Mouse (Mus musculus) heart, embryonic 15.5 days (tissue): ENCODE results near the gene Syngr3. TPM values are rescaled to one million over a fixed set of nuclear protein-coding genes. Genes with fewer than 3 reads are reported as not detected.
A peak's percentile ranks its signal among the peaks of the same experiment; 100 is the strongest.

ENCODE experiments used
- ATAC-seq: fragments of 200-750 bp; cut with Nextera tagmentation; replicated peaks from 2 replicates; pipeline ENCODE4 v1.8.0; 2017; ENCODE audit warnings: low read depth, moderate TSS enrichment; ENCODE audit not compliant: insufficient number of reproducible peaks, insufficient read depth, low FRiP score
- H3K27ac ChIP-seq: fragments of 300-500 bp; sonication (generic); 2 replicates; pipeline ENCODE4 v1.5.1; 2015; ENCODE audit warnings: mild to moderate bottlenecking, inconsistent platforms
- H3K27me3 ChIP-seq: fragments of 300-500 bp; sonication (generic); 2 replicates; pipeline ENCODE4 v1.6.1; 2015; ENCODE audit warnings: inconsistent platforms
- H3K36me3 ChIP-seq: fragments of 300-500 bp; sonication (generic); 2 replicates; pipeline ENCODE4 v1.6.1; 2015; ENCODE audit warnings: mild to moderate bottlenecking, inconsistent platforms
- H3K4me1 ChIP-seq: fragments of 300-500 bp; sonication (generic); replicated peaks from 2 replicates; pipeline ENCODE4 v1.6.1; 2015; ENCODE audit warnings: inconsistent platforms
- H3K4me2 ChIP-seq: fragments of 300-500 bp; sonication (generic); 2 replicates; pipeline ENCODE4 v1.6.1; 2015; ENCODE audit warnings: inconsistent platforms, mild to moderate bottlenecking, moderate library complexity
- H3K4me3 ChIP-seq: fragments of 300-500 bp; sonication (generic); 2 replicates; pipeline ENCODE4 v1.5.1; 2015; ENCODE audit warnings: mild to moderate bottlenecking, inconsistent platforms
- H3K9ac ChIP-seq: fragments of 300-500 bp; sonication (generic); 2 replicates; pipeline ENCODE4 v1.6.1; 2015; ENCODE audit warnings: mild to moderate bottlenecking, inconsistent platforms
- H3K9me3 ChIP-seq: fragments of 300-500 bp; sonication (generic); replicated peaks from 2 replicates; pipeline ENCODE4 v1.6.1; 2016; ENCODE audit warnings: inconsistent platforms
- WGBS: fragments of 180-500 bp; shearing (Covaris S2); methylation state at CpG from one replicate; pipeline ENCODE4 v1.1.7; 2015; ENCODE audit warnings: mixed read lengths; 5-methylcytosine and 5-hydroxymethylcytosine counted together
- polyA plus RNA-seq: library from polyadenylated mRNA; unstranded; fragments of >200 nt; fragmentation: Nextera tagmentation; extraction: Ambion mirVana; gene quantifications from 2 replicates; pipeline ENCODE4 v1.2.1, GENCODE M21; 2015

The Syngr3 gene
- polyA plus RNA-seq, 1 experiment from 2014 or later, result 0.44 TPM

DNA sequence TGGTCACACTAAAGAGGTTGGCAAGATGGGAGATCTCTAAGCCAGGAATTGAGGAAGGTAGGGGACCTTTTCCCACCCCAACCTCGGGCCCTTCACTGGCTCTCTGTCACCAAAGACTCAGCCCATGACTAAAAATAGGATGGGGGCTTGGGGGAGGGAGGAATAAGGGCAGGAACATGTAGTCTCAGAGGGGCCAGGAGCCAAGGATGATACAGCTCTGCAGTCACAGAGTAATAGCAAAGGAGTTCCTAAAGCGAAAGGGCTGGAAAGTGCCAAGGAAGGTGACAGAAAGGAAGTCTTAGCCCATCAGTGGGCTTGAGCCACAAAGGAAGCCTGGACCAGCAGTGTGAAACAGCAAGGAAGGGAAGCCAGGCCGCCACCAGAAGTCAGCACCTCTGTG lies 37.9 kb downstream of the Syngr3 start:
- no peak overlapping the region for H3K4me2 ChIP-seq
- peaks cover 28% of the 10 kb centered on the region for H3K4me1 ChIP-seq
- H3K36me3 ChIP-seq, result no peaks in the 10 kb centered on the region
- peaks cover 22% of the 10 kb centered on the region for H3K27me3 ChIP-seq
- no peak for ATAC-seq
- H3K9ac ChIP-seq, result no peak overlapping the region
- H3K9me3 ChIP-seq, result no peaks in the 10 kb centered on the region
- no peak overlapping the region for H3K4me3 ChIP-seq
- H3K27ac ChIP-seq, result no peak overlapping the region
- WGBS, result 48% methylated on average over 3 of the region's 3 CpGs

GRCm38 (mm10) chr17:24650766-24651165 lies 39.0 kb downstream of the Syngr3 start:
- 82% methylated on average over 4 of the region's 4 CpGs for WGBS
- Histone ChIP-seq H3K9ac (no peak overlapping the region), H3K4me3 (no peak overlapping the region), H3K4me2 (peak overlapping the region; percentile 96; the same call in 1 of the 2 replicates), H3K9me3 (no peaks in the 10 kb centered on the region), H3K27ac (no peak overlapping the region), H3K27me3 (peaks cover 13% of the 10 kb centered on the region; the same call in 1 of the 2 replicates), H3K36me3 (no peaks in the 10 kb centered on the region), H3K4me1 (peaks cover 36% of the 10 kb centered on the region)
- ATAC-seq, result no peak

GRCm38 (mm10) chr17:24650070-24650616 lies 39.6 kb downstream of the Syngr3 start, which contains the start of gene Slc9a3r2:
Slc9a3r2 (minus strand) TSS chr17:24650327.
- ATAC-seq, result peak; percentile 72
- Histone ChIP-seq H3K9me3 (no peaks in the 10 kb centered on the region), H3K4me2 (peak within 1 kb of the TSS; percentile 96), H3K27me3 (peaks cover 13% of the 10 kb centered on the region; the same call in 1 of the 2 replicates), H3K27ac (peak within 1 kb of the TSS; percentile 70), H3K9ac (peak within 1 kb of the TSS; percentile 76), H3K4me3 (peak within 1 kb of the TSS; percentile 73), H3K4me1 (peaks cover 42% of the 10 kb centered on the region), H3K36me3 (no peaks in the 10 kb centered on the region)
- WGBS, result 1% methylated on average over 30 of the region's 41 CpGs

GRCm38 (mm10) chr17:24649581-24650069 lies 40.1 kb downstream of the Syngr3 start:
- peaks cover 47% of the 10 kb centered on the region for H3K4me1 ChIP-seq
- H3K9me3 ChIP-seq, result no peaks in the 10 kb centered on the region
- H3K9ac ChIP-seq, result peak overlapping the region; percentile 76
- 1% methylated on average over 35 of the region's 35 CpGs for WGBS
- H3K36me3 ChIP-seq, result no peaks in the 10 kb centered on the region
- peak overlapping the region; percentile 73 for H3K4me3 ChIP-seq
- 0 out of 2 replicates have a peak, but pooled peaks cover 13% of the 10 kb centered on the region for H3K27me3 ChIP-seq
- peak; percentile 44 for ATAC-seq
- peak overlapping the region; percentile 70 for H3K27ac ChIP-seq
- peak overlapping the region; percentile 96 for H3K4me2 ChIP-seq

- Histone ChIP-seq H3K9ac (peak overlapping the region; percentile 76), H3K4me2 (peak overlapping the region; percentile 96), H3K4me1 (peaks cover 54% of the 10 kb centered on the region), H3K36me3 (no peaks in the 10 kb centered on the region), H3K4me3 (peak overlapping the region; percentile 73), H3K9me3 (no peaks in the 10 kb centered on the region), H3K27me3 (0 out of 2 replicates have a peak, but pooled peaks cover 13% of the 10 kb centered on the region), H3K27ac (peak overlapping the region; percentile 70)
- no peak for ATAC-seq
- 70% methylated on average over 10 of the region's 10 CpGs for WGBS
These were observed 40.9 kb downstream of the Syngr3 start for GRCm38 (mm10) chr17:24648731-24649377.

DNA sequence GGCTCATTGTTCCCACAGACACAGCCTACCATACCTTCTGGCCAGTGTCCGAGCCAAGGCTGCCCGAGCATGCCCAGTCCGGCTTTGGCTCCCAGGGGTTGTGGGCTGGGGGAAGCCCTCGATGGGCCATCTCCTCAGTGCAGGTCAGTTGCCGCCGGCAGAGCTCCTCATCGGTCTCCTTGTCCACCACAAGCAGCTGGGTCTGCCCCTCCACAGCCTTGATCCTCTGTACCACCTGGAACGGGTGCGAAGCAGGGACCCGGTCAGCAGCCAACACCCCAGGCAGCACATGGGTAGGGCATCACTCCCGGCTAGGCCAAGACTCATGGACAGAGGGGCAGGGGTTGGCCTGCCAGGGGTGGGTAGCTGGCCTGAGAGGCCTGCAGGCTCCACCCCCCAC lies 42.3 kb downstream of the Syngr3 start:
- peak overlapping the region; percentile 29 for H3K4me3 ChIP-seq
- no peaks in the 10 kb centered on the region for H3K9me3 ChIP-seq
- H3K36me3 ChIP-seq, result no peaks in the 10 kb centered on the region
- no peak for ATAC-seq
- 69% methylated on average over 11 of the region's 11 CpGs for WGBS
- peak overlapping the region; percentile 96 for H3K4me2 ChIP-seq
- H3K9ac ChIP-seq, result 0 out of 2 replicates have a peak overlapping the region, but pooled peaks have one; percentile 6
- H3K4me1 ChIP-seq, result peaks cover 57% of the 10 kb centered on the region
- peak overlapping the region; percentile 70 for H3K27ac ChIP-seq
- 0 out of 2 replicates have a peak, but pooled peaks cover 13% of the 10 kb centered on the region for H3K27me3 ChIP-seq

GRCm38 (mm10) chr17:24646381-24646780 lies 43.4 kb downstream of the Syngr3 start:
- Histone ChIP-seq H3K4me2 (no peak overlapping the region), H3K36me3 (no peaks in the 10 kb centered on the region), H3K27ac (peak overlapping the region; percentile 70), H3K27me3 (0 out of 2 replicates have a peak, but pooled peaks cover 13% of the 10 kb centered on the region), H3K4me3 (no peak overlapping the region), H3K4me1 (peaks cover 57% of the 10 kb centered on the region), H3K9ac (no peak overlapping the region), H3K9me3 (no peaks in the 10 kb centered on the region)
- ATAC-seq, result no peak
- 76% methylated on average over 4 of the region's 4 CpGs for WGBS

DNA sequence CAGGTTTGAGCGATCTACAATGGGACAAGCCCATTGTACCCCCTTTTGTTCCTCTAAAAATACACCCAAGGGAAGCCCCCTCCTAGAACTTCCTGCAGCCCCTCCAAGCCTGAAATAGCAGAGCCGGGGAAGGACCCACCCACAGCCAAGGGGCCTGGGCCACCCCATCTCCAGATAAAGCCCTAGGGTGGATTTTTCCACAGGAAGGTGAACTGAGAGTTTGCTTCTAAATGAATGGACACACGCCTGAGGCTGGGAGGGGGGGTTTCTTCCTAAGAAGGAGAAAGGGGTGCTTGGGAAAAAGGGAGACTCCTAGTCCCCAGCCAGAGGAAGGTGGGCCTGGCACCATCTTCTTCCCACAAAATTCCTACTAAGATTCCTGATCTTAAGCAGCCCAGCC lies 43.8 kb downstream of the Syngr3 start:
- Histone ChIP-seq H3K4me2 (peak overlapping the region; percentile 33; the same call in 1 of the 2 replicates), H3K9ac (no peak overlapping the region), H3K36me3 (no peaks in the 10 kb centered on the region; the same call in 1 of the 2 replicates), H3K4me1 (peaks cover 57% of the 10 kb centered on the region), H3K9me3 (no peaks in the 10 kb centered on the region), H3K27ac (peak overlapping the region; percentile 70), H3K4me3 (no peak overlapping the region), H3K27me3 (0 out of 2 replicates have a peak, but pooled peaks cover 9% of the 10 kb centered on the region)
- no peak for ATAC-seq
- 52% methylated on average over 3 of the region's 3 CpGs for WGBS

DNA sequence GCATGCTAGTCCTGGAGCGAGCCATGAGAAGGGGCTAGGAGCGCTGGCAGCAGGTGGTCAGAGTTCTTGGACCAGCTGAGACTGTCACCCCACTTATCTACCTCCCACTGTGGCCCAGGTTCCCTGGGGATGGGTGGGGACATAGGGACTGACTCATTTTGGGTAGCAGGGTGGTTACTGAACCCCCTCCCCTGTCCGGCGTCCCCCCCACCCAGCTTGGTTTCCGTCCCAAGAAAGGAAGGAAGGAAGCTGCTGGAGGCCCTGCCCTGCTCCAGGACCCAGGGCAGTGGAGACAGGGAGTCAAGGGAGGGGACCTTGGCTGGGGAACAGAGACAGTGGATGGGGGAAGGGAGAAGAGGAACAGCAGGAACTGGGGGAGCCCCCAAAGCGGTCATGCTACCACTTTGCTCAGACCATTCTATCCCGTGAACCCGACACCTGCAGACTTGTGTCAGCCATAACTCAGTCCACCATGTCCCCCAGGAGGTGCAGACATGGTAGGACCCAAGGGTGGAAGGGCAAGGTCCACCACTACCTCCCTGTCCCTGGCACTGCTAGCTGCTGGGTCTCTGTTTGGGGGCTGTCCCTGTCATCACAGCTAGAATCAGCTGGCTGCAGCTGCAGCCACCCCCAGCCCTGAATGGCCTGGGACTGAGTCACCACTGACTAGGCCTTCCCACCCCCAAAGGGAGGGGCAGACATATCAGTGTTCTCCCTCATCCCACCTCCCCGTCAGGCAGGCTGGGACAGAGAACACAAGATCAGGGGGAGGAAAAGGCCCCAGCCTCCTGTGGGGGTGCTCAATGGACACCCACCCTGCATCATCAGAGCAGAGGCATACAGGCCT lies 44.7 kb downstream of the Syngr3 start:
- peak overlapping the region; percentile 12; the same call in 1 of the 2 replicates for H3K4me3 ChIP-seq

GRCm38 (mm10) chr17:24644030-24644715 lies 45.6 kb downstream of the Syngr3 start:
- peak overlapping the region; percentile 12; the same call in 1 of the 2 replicates for H3K4me3 ChIP-seq
- H3K4me1 ChIP-seq, result peaks cover 56% of the 10 kb centered on the region
- 0 out of 2 replicates have a peak, but pooled peaks cover 9% of the 10 kb centered on the region for H3K27me3 ChIP-seq
- WGBS, result 34% methylated on average over 7 of the region's 7 CpGs
- 0 out of 2 replicates have a peak, but pooled peaks have one; percentile 20 for ATAC-seq
- peaks cover 4% of the 10 kb centered on the region; the same call in 1 of the 2 replicates for H3K36me3 ChIP-seq
- peak overlapping the region; percentile 7; the same call in 1 of the 2 replicates for H3K9ac ChIP-seq
- H3K9me3 ChIP-seq, result no peaks in the 10 kb centered on the region
- H3K4me2 ChIP-seq, result peak overlapping the region; percentile 38
- H3K27ac ChIP-seq, result peak overlapping the region; percentile 70

More for the DNA sequence above, 44.7 kb downstream of the Syngr3 start:
- Histone ChIP-seq H3K4me2 (peak overlapping the region; percentile 38), H3K4me1 (peaks cover 53% of the 10 kb centered on the region), H3K36me3 (no peaks in the 10 kb centered on the region; the same call in 1 of the 2 replicates), H3K9me3 (no peaks in the 10 kb centered on the region), H3K27ac (peak overlapping the region; percentile 70), H3K9ac (no peak overlapping the region), H3K27me3 (0 out of 2 replicates have a peak, but pooled peaks cover 9% of the 10 kb centered on the region)
- ATAC-seq, result peak; percentile 27
- 62% methylated on average over 9 of the region's 9 CpGs for WGBS
